Mouse (Mus musculus): Measurements from ENCODE around the gene Foxk1. TPM values are rescaled to one million over a fixed set of nuclear protein-coding genes. Genes with fewer than 3 reads are reported as not detected.

Gene Foxk1
- polyA plus RNA-seq, 1 experiment from 2014 or later: 3.4 TPM

GRCm38 (mm10) chr5:142456318-142456717 lies 55.0 kb downstream of the Foxk1 start:
- ATAC-seq (replicated peaks; ENCODE audit: insufficient number of reproducible peaks, low FRiP score, low TSS enrichment, low read depth) (no peak), DNase-seq (ENCODE audit: low spot score) (no peak)
- no peaks in the 10 kb centered on the region for H3K9me3 ChIP-seq (replicated peaks; ENCODE audit: control insufficient read depth, low read length)
- H3K4me3 ChIP-seq (ENCODE audit: low read depth, low read length): no peak overlapping the region
- no peaks in the 10 kb centered on the region for H3K27me3 ChIP-seq (ENCODE audit: control insufficient read depth, insufficient read depth, low read length)
- H3K9ac ChIP-seq (replicated peaks; ENCODE audit: low read length): no peak overlapping the region
- peaks cover 7% of the 10 kb centered on the region; the same call in 1 of the 2 replicates for H3K36me3 ChIP-seq (replicated peaks; ENCODE audit: control insufficient read depth, insufficient read depth, low read depth, low read length)
- WGBS: 63% methylated on average over 13 of the region's 15 CpGs
- H3K27ac ChIP-seq (replicated peaks; ENCODE audit: low read depth, low read length): no peak overlapping the region
- H3K4me1 ChIP-seq (ENCODE audit: control insufficient read depth, insufficient read depth, low read length): no peaks in the 10 kb centered on the region
- H3K4me2 ChIP-seq (ENCODE audit: low read depth, low read length): no peak overlapping the region

DNA sequence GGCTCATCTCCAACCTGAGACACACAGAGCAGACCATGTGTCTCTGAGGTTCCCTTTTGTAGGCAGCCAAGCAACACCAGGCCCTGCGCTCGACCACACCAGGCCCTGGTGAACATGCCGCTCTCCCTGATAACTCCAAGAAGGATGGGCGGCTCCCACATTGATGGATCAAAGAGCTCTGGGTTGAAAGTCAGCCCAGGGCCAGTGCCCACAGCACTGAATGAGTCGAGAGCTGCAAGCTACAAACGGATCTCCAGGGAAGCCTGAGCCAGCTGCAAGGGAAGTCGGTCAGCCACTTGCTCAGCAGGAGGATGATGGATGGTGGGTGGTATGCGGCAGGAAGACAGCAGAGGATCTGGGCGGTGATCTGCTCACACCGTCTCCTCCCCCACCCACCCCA lies 56.0 kb downstream of the Foxk1 start:
- H3K27me3 ChIP-seq (ENCODE audit: control insufficient read depth, insufficient read depth, low read length): no peaks in the 10 kb centered on the region
- H3K36me3 ChIP-seq (replicated peaks; ENCODE audit: control insufficient read depth, insufficient read depth, low read depth, low read length): peaks cover 7% of the 10 kb centered on the region; the same call in 1 of the 2 replicates
- no peak overlapping the region for H3K27ac ChIP-seq (replicated peaks; ENCODE audit: low read depth, low read length)
- H3K9me3 ChIP-seq (replicated peaks; ENCODE audit: control insufficient read depth, low read length): no peaks in the 10 kb centered on the region
- no peaks in the 10 kb centered on the region for H3K4me1 ChIP-seq (ENCODE audit: control insufficient read depth, insufficient read depth, low read length)
- 82% methylated on average over 10 of the region's 10 CpGs for WGBS
- DNase-seq (ENCODE audit: low spot score): no peak
- no peak overlapping the region for H3K4me3 ChIP-seq (ENCODE audit: low read depth, low read length)
- no peak overlapping the region for H3K9ac ChIP-seq (replicated peaks; ENCODE audit: low read length)
- no peak overlapping the region for H3K4me2 ChIP-seq (ENCODE audit: low read depth, low read length)
- no peak for ATAC-seq (replicated peaks; ENCODE audit: insufficient number of reproducible peaks, low FRiP score, low TSS enrichment, low read depth)

GRCm38 (mm10) chr5:142458791-142459557 lies 57.7 kb downstream of the Foxk1 start:
- Histone ChIP-seq H3K9ac (replicated peaks; ENCODE audit: low read length) (no peak overlapping the region), H3K27ac (replicated peaks; ENCODE audit: low read depth, low read length) (no peak overlapping the region), H3K9me3 (replicated peaks; ENCODE audit: control insufficient read depth, low read length) (no peaks in the 10 kb centered on the region), H3K4me1 (ENCODE audit: control insufficient read depth, insufficient read depth, low read length) (no peaks in the 10 kb centered on the region), H3K4me2 (ENCODE audit: low read depth, low read length) (no peak overlapping the region), H3K36me3 (replicated peaks; ENCODE audit: control insufficient read depth, insufficient read depth, low read depth, low read length) (peaks cover 2% of the 10 kb centered on the region; the same call in 1 of the 2 replicates), H3K27me3 (ENCODE audit: control insufficient read depth, insufficient read depth, low read length) (no peaks in the 10 kb centered on the region), H3K4me3 (ENCODE audit: low read depth, low read length) (no peak overlapping the region)
- ATAC-seq (replicated peaks; ENCODE audit: insufficient number of reproducible peaks, low FRiP score, low TSS enrichment, low read depth) (no peak), DNase-seq (ENCODE audit: low spot score) (no peak)
- 86% methylated on average over 17 of the region's 17 CpGs for WGBS

DNA sequence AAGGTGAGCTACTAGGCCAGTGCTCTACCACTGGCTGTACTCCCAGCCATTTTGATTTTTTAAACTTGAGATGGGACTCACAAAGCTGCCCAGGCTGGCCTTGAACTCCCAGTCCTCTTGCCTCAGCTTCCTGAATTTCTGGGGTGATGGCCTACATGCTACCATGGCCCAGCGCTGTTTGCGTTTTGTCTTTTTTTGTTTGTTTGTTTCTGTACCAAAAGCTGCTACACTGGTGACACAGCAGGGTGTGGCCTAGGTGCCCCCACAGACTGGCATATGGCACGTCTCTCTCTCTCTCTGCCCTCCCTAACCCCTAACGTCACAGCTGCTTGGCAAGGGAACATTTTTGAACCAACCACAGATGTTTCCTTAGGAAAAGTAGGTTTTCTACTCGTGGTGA lies 58.5 kb downstream of the Foxk1 start:
- H3K27me3 ChIP-seq (ENCODE audit: control insufficient read depth, insufficient read depth, low read length): no peaks in the 10 kb centered on the region
- ATAC-seq (replicated peaks; ENCODE audit: insufficient number of reproducible peaks, low FRiP score, low TSS enrichment, low read depth): no peak
- H3K4me2 ChIP-seq (ENCODE audit: low read depth, low read length): no peak overlapping the region
- peaks cover 2% of the 10 kb centered on the region; the same call in 1 of the 2 replicates for H3K36me3 ChIP-seq (replicated peaks; ENCODE audit: control insufficient read depth, insufficient read depth, low read depth, low read length)
- no peak overlapping the region for H3K4me3 ChIP-seq (ENCODE audit: low read depth, low read length)
- no peak overlapping the region for H3K9ac ChIP-seq (replicated peaks; ENCODE audit: low read length)
- DNase-seq (ENCODE audit: low spot score): no peak
- no peak overlapping the region for H3K27ac ChIP-seq (replicated peaks; ENCODE audit: low read depth, low read length)
- no peaks in the 10 kb centered on the region for H3K9me3 ChIP-seq (replicated peaks; ENCODE audit: control insufficient read depth, low read length)
- 0 out of 2 replicates have a peak, but pooled peaks cover 2% of the 10 kb centered on the region for H3K4me1 ChIP-seq (ENCODE audit: control insufficient read depth, insufficient read depth, low read length)
- WGBS: 84% methylated on average over 5 of the region's 5 CpGs

DNA sequence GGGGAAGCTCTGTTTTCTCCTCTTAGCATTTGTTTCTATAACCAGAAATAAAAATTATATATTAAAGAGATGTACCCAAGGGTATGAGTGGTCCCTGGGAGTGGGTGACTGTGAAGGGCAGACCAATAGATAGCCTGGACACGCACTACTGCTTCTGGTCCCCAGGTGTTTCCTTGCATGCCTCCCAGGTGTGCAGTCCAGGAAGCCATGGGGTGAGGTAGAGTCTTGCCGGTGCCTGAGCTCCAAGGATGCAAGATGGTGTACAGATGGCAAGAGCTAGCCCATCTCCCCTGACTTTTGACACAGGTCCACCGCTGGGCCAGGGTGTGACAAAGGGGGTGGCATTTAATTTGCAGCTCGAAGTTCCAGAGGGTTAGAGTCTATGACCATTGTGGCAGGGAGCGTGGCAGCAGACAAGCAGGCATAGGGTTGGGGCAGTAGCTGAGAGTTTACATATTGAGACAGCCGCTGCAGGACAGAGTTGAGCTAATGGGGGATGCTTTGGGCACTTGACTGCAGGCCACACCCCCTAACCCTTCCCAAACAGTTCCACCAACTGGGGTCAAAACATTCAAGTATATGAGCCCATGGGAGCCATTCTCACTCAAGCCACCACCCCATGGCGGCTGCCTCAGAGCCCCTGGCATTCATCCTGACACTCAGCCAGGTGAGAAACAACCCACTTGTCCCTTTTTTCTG lies 60.8 kb downstream of the Foxk1 start:
- no peak for DNase-seq (ENCODE audit: low spot score)
- 94% methylated on average over 7 of the region's 7 CpGs for WGBS
- H3K27me3 ChIP-seq (ENCODE audit: control insufficient read depth, insufficient read depth, low read length): no peaks in the 10 kb centered on the region
- no peaks in the 10 kb centered on the region; the same call in 1 of the 2 replicates for H3K36me3 ChIP-seq (replicated peaks; ENCODE audit: control insufficient read depth, insufficient read depth, low read depth, low read length)
- no peak for ATAC-seq (replicated peaks; ENCODE audit: insufficient number of reproducible peaks, low FRiP score, low TSS enrichment, low read depth)
- no peak overlapping the region for H3K9ac ChIP-seq (replicated peaks; ENCODE audit: low read length)
- no peak overlapping the region for H3K4me3 ChIP-seq (ENCODE audit: low read depth, low read length)
- H3K27ac ChIP-seq (replicated peaks; ENCODE audit: low read depth, low read length): no peak overlapping the region
- H3K4me2 ChIP-seq (ENCODE audit: low read depth, low read length): no peak overlapping the region
- H3K9me3 ChIP-seq (replicated peaks; ENCODE audit: control insufficient read depth, low read length): no peaks in the 10 kb centered on the region
- 0 out of 2 replicates have a peak, but pooled peaks cover 3% of the 10 kb centered on the region for H3K4me1 ChIP-seq (ENCODE audit: control insufficient read depth, insufficient read depth, low read length)

DNA sequence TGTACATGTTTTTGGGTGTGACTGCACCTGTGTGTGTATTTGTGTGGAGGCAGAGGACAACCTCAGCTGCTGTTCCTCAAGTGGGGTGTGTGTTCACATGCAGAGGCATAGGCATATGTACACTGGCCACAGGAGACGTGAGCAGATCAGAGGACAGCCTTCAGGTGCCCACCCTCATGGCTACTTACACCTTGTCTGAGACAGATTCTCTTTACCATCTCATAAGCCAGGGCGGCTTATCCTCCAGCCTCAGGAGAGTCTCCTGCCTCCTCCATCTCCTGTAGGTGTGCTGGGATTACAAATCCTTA lies 61.3 kb downstream of the Foxk1 start:
- DNase-seq (ENCODE audit: low spot score) (no peak), ATAC-seq (replicated peaks; ENCODE audit: insufficient number of reproducible peaks, low FRiP score, low TSS enrichment, low read depth) (no peak)
- H3K36me3 ChIP-seq (replicated peaks; ENCODE audit: control insufficient read depth, insufficient read depth, low read depth, low read length): no peaks in the 10 kb centered on the region; the same call in 1 of the 2 replicates
- H3K27me3 ChIP-seq (ENCODE audit: control insufficient read depth, insufficient read depth, low read length): no peaks in the 10 kb centered on the region
- 0 out of 2 replicates have a peak, but pooled peaks cover 3% of the 10 kb centered on the region for H3K4me1 ChIP-seq (ENCODE audit: control insufficient read depth, insufficient read depth, low read length)
- H3K4me2 ChIP-seq (ENCODE audit: low read depth, low read length): no peak overlapping the region
- H3K27ac ChIP-seq (replicated peaks; ENCODE audit: low read depth, low read length): no peak overlapping the region
- H3K9ac ChIP-seq (replicated peaks; ENCODE audit: low read length): no peak overlapping the region
- 84% methylated on average over 2 of the region's 2 CpGs for WGBS
- H3K9me3 ChIP-seq (replicated peaks; ENCODE audit: control insufficient read depth, low read length): no peaks in the 10 kb centered on the region
- no peak overlapping the region for H3K4me3 ChIP-seq (ENCODE audit: low read depth, low read length)

DNA sequence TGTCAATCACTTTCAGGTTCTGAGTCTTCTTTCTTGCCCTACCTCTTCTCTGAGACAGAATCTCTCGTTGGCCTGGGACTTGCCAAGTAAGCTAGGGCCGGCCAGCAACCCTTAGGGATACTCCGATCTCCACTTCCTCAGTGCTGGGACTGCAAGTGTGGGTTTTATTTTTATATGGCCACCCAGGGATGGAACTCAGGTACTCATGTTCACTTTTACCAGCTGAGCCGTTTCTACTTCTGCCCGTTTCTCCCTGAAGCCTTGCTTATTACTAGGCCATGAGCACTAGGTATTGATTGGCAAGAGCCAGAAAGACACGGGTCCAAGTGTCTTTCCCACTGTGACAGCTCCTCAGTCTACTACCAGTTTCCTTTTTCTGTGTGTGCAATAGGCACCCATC lies 61.7 kb downstream of the Foxk1 start:
- peak overlapping the region; percentile 57 for H3K9ac ChIP-seq (replicated peaks; ENCODE audit: low read length)
- WGBS: 87% methylated on average over 6 of the region's 6 CpGs
- peak overlapping the region; percentile 39; the same call in 1 of the 2 replicates for H3K27ac ChIP-seq (replicated peaks; ENCODE audit: low read depth, low read length)
- ATAC-seq (replicated peaks; ENCODE audit: insufficient number of reproducible peaks, low FRiP score, low TSS enrichment, low read depth): no peak
- H3K36me3 ChIP-seq (replicated peaks; ENCODE audit: control insufficient read depth, insufficient read depth, low read depth, low read length): no peaks in the 10 kb centered on the region; the same call in 1 of the 2 replicates
- peak overlapping the region; percentile 80 for H3K4me2 ChIP-seq (ENCODE audit: low read depth, low read length)
- H3K27me3 ChIP-seq (ENCODE audit: control insufficient read depth, insufficient read depth, low read length): no peaks in the 10 kb centered on the region
- no peaks in the 10 kb centered on the region for H3K9me3 ChIP-seq (replicated peaks; ENCODE audit: control insufficient read depth, low read length)
- no peak overlapping the region; the same call in 1 of the 2 replicates for H3K4me3 ChIP-seq (ENCODE audit: low read depth, low read length)
- no peak for DNase-seq (ENCODE audit: low spot score)
- H3K4me1 ChIP-seq (ENCODE audit: control insufficient read depth, insufficient read depth, low read length): 0 out of 2 replicates have a peak, but pooled peaks cover 3% of the 10 kb centered on the region

All from embryonic facial prominence, embryonic 11.5 days (tissue).